Mouse (Mus musculus) yolk sac, embryonic 10.5 days (tissue): ENCODE results near the gene Plce1.
"Not testable (repeated sequence)": the region's sequence is repeated elsewhere in the genome, so short reads cannot be mapped to it uniquely, and the experiment has no call there.

Source experiments
- DNase-seq: peaks from one replicate; pipeline ENCODE4 v3.0.0-alpha.2; 2017; ENCODE audit warnings: low spot score

The Plce1 gene

DNA sequence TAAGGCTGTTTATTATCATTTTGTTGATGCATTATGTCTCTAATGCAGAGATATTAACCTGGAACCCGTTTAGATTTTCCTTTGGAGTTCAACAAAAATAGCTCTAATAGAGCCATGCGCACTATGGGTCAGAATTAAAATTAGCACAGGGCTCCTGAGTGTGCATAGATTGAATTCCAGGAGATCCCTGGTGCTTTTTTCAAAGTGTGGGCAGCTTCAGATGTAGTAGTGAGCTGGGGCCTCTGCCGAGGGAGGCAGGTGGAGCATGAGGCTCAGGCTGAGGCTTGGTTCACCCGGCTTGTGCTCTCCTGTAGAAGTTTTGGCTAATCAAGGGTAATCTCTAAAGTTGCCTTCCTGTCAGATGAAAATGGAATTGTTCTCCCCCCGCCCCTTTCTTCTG is 17.3 kb downstream of the Plce1 start:
- no peak for DNase-seq

DNA sequence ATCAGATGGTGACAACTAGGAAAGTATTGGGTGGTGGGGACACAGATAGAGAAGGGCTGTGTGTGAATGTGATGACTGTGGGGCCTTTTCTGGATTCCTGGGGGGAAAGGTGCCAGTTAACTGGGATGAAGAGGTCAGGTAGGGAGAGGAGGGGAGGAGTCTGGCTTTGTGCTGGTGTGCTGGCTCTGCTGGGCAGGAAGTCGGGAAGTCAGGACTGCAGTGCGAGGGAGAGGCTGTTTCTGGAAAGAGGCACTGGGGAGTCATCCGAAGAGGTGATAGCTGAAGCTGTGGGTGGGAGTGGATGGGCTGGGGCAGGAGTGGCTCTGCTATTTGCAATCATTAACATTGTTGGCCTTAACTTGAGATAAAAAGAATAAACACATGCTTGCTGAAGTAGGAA is 23.7 kb downstream of the Plce1 start:
- peak; percentile 49 for DNase-seq

DNA sequence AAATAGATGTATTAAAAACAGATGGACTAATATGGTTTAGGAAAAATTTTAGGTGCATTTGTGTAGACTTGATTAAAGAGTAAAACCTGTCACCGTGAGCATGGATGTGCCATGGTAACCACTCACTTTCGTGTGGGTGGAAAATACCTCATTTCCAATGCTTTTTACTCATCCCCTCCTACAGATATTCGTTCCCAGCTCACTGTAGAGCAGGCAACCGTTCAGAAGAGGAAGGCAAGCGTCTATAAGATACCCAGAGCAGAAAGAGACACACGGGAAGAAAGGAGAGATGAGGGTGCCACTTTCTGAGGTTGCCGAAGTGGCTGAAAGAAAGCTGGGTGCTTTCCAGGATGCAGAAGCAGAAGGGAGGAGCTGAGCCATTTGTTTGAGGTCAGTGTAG is 25.2 kb downstream of the Plce1 start:
- no peak for DNase-seq

DNA sequence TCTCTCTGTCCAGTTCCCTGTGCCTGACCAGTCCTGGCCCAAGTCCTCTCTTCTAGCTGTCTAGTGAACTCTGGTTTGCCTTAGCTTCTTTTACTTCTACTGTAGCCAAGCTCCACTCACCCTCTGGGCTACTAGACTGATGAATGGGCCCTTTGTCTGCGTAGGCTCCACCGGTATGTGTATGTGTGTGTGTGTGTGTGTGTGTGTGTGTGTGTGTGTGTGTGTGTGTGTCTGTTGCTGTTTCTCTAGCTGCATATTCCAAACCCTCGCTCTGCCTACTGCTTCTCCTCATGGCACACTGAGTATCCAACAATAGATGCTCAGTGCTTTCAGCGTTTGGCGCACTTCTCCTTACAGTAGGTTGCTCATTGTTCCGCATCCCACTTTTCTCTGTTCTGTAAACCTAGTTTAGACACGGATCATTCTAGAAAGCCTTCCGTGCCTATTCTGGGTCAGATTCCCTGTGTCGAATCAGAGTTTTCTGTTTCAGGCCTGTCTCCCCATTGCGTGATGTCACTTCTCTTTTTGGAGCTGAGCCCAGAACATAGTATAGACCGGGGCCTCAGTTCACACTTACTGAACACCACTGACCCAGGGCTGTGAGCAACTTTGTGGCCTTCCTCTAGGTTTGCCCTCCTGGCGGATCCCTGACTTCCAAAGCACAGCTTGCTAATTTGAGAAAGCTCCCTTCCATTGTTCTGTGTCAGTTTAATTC is 26.5 kb downstream of the Plce1 start:
- no peak for DNase-seq

DNA sequence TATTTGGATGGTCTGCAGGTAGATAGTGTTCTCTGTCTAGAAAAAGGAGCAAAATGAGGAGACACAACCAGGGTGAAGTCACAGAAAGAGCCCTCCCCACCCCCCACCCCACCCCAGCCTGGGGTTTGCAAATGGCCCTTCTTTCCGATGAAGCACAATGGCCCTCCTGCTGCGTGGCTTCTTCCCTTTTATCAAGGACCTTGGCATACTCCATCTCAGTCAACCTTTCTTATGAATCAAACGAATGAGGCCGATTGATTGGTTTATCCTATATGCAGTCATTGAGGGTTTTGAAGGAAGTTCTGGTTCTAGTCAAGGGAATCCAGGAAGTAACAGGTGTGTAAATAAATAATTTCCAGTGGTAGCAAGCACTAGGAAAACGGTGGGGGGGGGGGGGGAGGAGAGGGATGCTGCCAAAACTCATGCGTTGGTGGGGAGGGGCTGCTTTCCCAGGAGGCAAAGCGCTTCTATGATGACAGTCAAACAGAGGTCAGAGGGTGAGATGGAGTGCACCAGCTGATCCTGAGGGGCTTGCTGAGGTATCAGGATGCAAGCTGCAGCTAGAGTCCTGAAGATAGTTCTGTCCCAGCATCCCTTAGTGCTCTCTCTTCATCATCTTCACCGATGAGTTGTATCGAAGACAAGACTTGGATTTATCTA is 27.2 kb downstream of the Plce1 start:
- DNase-seq: no peak

DNA sequence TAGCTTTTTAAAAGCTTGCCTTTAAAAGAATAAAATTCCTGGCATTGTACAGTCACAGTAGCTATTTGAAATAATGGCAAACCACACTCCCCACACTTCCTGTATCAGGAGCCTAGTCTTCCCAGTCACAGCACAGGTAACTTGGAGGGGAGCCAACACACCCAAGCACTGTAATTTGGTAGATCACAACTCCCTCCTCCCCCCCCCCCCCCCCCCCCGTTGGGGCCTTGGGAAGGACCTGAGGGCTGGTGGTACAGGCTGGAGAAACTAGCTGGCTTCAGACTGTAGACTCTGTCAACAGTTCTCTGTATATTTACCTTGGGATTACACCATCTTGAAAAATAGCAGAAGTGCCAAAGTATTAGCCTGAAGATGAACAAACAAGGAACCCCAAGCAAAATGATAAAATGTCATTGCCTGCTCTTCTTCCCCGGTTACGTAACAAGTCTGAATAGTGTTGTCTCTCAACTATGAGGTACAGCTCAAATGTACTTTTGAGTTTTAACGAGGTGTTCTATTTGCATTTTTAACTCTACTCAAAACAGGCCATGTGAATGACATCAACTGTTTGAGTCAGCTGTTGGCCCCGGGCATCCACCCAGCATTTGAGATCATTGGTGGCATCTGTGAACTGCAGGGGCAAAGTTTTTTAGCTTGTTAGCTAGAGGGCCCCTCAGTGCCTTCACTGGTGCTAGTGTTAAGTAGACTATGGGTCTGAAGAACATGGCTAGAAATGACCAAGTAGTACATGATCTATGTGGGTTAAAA is 33.7 kb downstream of the Plce1 start:
- peak; percentile 8 for DNase-seq

DNA sequence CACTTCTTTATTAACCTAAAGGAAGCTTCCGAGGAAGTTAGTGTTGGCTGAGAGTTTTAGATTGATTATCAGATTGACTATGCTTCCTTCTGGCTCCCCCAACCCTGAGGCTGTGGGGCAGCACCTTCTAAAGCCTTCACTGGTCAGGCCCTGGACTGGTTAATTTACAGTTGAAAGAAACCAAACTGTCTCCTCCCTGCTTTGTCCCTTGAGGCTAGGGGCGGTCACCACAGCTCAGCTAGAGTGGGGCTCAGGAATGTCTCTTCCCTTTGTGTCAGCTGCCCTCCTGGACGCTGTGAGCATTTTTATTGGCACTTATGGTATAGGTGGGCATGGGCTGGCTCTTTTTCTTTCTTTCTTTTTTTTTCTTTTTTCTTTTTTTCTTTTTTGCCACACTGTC is 45.9 kb downstream of the Plce1 start:
- no peak for DNase-seq

DNA sequence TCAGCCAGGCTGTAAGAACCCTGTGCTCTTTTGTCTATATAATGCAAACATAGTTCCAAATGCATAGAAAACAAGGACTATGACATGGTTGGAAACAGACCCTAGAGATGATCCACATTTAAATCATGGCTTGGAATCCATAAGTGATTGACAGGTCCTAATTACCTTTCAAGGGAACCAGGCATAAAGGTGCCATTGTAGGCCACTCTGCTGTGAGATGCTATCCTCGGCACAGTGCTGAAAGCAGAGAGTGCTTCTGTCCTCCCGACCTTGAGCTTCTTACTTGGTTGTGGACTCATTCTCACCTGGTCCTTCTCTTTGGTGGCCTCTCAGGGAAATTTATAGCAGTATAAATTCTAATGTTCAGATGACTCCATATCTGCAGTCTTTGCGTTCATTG is 46.6 kb downstream of the Plce1 start:
- no peak for DNase-seq

DNA sequence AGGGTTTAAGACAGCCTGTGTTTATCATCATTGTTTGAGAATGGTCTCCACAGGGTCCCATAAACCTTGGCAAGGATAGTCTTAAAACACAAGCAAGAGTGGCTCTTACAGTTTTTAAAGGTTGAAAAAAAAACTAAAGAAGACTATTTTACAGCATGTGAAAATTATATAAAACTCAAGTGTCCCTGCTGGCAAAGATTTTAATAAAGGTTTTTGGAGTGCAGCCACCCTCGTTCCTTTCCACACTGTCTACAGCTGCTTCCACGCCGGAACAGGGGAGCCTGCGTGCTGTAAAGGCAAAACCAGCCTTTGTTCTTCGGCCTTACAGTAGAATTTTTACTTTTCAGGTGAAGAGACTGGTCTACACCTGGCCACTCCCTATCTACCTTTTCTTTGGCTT is 52.3 kb downstream of the Plce1 start:
- no peak for DNase-seq

DNA sequence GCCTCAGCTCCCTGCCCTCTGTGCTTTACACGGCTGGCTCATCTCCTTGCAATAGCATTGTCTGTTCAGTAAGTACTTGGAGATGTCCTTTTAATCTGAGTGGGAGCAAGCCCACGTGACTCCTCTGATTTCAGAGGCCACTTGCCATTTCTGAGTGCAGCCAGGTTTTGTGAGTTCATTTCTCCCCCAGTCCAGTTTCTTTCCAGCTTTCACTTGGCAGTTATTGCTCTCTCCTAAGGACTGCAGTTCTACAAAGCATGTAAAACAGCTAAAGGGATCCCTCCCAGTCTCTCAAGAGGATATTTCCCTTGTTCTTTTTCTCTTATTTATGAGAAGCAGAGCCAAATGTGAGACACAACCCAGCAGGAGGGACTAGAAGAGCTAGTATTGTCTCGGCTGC is 58.4 kb downstream of the Plce1 start:
- no peak for DNase-seq

DNA sequence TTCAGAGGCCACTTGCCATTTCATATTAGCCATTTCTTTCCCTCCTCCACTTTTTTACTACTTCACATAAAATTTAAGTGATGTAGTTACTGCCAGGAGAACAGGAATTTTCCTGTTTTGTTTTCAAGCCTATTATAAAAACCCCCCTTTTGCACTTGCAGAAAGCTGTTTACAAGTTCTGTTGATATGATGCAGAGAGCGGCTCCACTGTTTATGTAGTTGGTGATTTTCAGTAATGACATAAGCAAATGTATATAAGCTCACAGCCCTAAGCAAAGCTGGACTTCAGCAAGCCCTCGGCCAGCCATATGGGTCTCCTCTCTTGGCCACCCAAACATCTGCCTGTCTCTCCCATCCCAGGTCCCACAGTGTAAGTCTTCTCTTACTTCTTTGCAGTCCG is 59.6 kb downstream of the Plce1 start:
- no peak for DNase-seq

DNA sequence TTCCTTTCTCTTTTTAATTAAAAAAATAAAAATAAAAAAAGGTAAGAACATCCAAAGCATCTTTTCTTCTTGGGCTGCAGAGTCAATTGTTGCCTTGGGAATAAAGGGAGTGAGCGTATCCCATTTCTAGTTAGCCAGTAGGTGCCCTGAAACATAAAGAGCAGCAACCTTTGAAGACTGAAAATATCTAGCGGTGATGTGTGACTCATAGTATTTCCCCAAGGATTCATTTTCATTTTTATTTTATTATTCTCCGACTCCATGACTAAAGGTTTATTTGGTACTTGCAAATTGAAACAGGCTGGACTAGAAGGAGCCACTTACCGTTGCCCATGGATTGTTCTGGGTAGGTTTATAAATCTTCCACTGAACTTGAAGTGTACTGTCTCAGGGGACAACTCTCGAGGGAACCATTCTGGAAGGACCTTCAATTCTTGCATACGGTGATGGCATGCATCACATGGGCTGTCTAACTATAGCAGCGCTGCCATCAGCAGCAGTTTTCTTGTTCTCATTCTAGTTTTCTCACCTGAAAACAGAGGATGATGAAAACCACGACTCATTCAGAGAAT is 68.7 kb downstream of the Plce1 start:
- no peak for DNase-seq

DNA sequence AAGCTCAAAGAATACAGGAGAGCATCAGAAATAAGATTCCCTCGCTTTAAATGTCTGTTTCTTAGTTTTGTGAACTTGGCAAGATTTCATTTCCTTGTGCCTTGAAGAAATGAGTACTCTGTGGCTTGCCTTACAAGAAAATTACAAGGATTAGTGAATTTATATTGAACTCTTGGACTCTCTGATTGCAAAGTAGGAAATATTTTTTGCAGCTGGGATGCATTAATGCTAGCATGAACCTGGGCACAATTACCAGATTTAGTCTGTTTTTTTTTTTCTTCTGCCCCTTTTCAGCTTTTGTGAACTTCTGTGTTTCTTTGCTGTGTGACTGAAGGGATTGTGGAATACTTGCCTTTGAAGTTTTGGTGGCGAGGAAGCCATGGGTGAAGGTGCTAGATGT is 72.6 kb downstream of the Plce1 start:
- DNase-seq: no peak

DNA sequence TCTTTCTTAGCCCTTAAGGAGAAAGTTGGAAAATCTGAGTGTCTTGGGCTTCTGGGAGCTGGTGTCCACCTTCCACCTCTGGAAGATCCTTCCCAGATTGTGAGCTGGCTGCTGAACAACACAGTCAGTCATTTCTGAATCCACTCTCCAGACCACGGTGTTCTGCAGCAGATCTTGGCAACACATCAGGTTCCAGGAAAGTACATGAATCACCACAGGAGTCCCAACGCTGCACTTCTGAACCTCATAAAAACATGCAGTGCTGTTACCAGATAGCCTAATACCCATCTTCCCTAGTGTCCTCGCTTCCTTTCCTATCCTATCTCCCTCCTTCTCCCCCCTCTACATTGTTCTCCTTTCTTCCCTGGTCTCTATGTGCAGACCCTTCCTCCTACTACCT is 74.5 kb downstream of the Plce1 start:
- no peak for DNase-seq

DNA sequence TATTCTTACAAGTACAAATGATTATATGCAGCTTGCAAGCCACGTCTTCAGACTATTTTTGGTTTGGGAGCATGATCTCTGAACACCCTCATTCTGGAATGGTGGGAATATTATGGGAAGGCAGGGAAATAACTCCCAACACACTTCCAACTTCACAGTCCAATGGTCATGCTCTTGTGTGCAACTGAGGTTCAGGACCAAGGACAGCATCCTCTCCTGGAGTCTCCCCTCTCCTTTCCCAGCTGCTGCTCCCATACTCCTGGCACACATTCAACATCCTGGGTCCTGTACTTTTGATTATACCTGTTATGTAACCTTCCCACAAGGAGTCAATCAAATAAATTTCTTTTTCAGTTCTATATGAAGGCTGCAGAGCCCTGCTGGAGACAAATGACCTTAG is 77.9 kb downstream of the Plce1 start:
- DNase-seq: peak; percentile 28

DNA sequence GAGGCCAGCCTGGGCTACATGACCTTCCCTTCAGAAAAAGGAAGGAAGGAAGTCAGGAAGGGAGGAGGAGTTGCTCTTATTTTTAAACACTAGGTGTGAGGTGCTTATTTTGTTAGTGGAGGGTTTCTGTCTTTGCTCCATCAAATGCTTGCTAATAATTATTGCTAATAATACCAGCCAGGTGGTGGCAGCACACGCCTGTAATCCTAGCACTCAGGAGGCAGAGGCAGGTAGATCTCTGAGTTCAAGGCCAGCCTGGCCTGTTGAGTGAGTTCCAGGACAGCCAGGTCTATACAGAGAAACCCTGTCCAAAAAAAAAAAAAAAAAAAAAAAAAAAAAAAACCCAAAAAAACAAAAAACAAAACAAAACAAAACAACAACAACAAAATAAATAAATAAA is 81.0 kb downstream of the Plce1 start:
- DNase-seq: not testable (repeated sequence)

DNA sequence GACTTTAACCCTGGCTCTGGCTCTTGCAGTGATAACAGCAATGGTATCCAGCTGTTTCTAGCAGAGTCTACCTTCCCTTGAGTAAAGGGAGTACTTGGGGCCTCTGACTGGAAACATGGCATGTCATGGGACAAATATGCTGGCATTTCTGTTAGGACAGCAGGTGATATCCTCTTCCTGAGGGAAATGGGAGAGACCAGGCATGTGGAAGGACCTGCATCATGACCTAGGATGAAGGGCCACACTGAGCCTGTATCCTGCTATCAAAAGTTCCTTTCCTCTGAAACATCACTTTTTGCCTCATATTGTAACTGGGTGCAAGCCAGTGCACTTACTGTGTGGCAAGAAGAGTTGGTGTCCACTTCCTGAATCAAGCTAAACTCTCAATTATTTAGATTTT is 85.2 kb downstream of the Plce1 start:
- no peak for DNase-seq

DNA sequence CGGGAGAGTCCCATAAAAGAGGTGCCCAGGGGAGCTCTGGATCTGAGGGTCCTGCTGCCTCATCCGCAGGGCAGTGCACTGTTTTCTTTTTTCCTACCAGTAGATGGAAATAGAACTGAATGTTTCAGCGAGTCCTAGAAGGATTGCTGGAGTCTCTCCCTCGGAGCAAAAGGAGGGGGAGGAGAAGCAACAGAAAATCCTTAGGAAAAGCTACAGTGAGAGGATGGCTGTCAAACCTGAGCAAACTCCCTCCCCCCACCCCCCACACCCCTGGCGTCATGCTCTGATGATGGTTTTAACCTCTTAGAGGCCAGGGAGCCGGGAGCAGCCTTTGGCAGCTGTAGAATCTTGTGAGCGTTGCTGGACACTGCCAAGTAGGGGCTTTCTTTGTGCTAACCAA is 85.8 kb downstream of the Plce1 start:
- DNase-seq: peak; percentile 6

DNA sequence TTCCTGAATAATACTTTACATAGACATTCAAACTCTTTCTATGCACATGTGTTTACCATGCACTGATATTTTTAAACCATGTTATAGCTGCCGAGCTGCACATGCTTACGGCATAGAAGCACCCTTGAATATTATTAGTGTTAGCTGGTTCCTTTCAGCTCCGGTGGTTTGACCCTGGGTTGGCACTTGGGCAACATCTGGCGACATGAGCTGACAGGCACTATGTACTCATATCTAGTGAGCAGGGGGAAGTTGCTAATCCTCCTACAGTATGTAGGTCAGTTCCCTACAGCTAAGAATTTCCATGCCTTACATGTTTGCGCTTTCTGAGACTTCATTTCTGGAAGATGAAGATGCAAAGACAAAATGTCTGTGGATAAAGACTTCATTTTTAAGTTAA is 86.4 kb downstream of the Plce1 start:
- no peak for DNase-seq

DNA sequence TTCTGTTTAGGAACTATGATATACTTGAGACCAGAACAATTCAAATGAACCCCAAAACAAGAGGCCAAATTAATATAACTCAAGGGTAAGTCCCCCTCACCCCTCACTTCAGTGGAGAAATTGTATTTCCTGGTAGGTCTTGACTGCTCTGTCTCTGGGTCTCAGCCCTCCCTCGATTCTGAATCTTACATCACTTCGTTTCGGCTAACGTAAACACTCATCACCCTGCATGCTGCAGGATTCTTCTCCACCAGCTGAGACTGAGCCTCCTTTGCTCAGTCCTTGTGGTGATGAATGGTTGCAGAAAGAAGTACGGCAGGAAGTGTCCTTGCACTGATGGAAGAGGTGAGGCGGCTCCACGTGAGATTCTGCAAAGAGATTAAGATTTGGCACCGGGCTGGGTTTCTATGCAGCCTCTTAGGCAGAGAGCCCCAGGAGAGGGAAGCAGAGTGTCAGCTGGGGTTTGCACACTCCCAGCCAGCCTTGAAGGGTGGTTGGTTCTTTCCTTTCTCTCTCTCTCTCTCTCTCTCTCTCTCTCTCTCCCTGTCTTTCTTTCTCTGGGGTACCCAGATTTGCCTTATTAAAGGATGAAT is 97.7 kb downstream of the Plce1 start:
- peak; percentile 19 for DNase-seq

DNA sequence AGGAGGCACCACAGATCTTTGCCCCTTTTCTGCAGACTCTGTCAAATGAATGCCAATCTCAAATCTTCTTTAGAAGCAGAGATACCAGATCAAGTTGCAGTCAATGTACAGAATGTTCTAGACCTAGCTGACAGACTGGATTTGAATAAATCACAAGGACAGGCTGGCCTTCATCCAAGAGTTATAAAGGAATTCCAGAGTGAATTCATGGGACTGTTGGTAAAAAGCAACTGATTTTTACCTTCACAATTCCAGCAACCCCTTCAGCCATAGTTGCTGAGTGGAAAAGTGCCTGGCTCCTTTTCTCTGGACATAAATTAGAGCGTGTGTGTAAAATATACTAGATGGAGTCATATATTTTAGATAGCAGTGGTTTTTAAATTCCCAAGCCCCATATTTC is 102.0 kb downstream of the Plce1 start:
- no peak for DNase-seq

DNA sequence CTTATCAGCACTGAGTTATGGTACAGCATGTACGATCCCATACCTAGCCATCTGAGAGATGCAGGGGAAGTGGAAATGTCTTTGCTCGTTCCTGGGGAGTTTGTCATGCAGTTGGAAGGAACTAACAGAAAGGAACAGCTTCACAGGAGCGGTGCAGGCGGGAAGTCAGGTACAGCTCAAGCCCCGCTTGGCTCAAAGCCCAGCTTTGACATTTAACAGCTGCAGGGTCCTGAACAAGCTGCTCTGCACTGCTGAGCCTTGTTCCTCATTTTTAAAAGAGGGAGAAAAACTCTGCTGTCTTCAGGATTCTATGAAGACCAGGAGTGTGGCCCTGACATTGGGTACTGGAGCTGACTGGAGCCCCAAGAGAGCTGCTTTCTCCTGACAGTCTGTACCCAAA is 106.7 kb downstream of the Plce1 start:
- no peak for DNase-seq

DNA sequence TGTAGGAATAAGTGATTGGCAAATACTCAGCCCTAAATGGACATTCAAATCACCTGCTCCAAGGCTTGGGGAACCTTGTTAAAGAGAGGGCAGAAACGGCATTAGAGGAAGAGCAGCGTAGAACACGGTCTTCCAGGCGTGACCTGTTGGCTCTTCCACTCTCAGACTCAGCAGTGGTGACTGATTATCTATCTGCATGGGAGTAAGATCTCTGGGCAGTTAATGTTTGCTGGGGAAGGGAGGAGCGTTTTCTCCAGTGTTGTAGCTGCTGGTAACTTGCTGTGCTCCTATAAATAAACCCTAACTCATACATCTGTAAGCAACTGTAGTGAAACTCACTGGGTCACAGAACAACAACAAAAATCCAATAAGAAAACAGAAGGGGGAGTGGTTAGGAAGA is 108.6 kb downstream of the Plce1 start:
- peak; percentile 16 for DNase-seq
